Mouse (Mus musculus) C2C12 (cell line): ENCODE results near the gene Zfp663. TPM values are rescaled to one million over a fixed set of nuclear protein-coding genes. Genes with fewer than 3 reads are reported as not detected.

Experiments used
- H3K27me3 ChIP-seq: one replicate; pipeline ENCODE4 v1.6.1; 2011; ENCODE audit not compliant: control insufficient read depth, insufficient read depth, insufficient read length
- H3K36me3 ChIP-seq: one replicate; pipeline ENCODE4 v1.6.1; 2011; ENCODE audit not compliant: control insufficient read depth, insufficient read depth
- H3K4me3 ChIP-seq: one replicate; pipeline ENCODE4 v1.5.1; 2011; ENCODE audit warnings: mild to moderate bottlenecking, control low read depth; ENCODE audit not compliant: poor library complexity, insufficient read depth, severe bottlenecking
- H3K79me2 ChIP-seq: one replicate; pipeline ENCODE4 v1.6.1; 2011; ENCODE audit not compliant: control insufficient read depth, insufficient read depth
- H3K79me3 ChIP-seq: one replicate; pipeline ENCODE4 v1.6.1; 2011; ENCODE audit warnings: low read depth, control low read depth
- H3ac ChIP-seq: one replicate; pipeline ENCODE3; 2011; ENCODE audit warnings: low read depth; ENCODE audit not compliant: control insufficient read depth, insufficient read length
- CEBPB ChIP-seq: IDR thresholded peaks from one replicate; pipeline ENCODE4 v1.6.1; 2011; ENCODE audit warnings: low read depth, mild to moderate bottlenecking, control low read depth, moderate library complexity
- CTCF ChIP-seq: IDR thresholded peaks from one replicate; pipeline ENCODE4 v1.5.1; 2011; ENCODE audit not compliant: control insufficient read depth, insufficient read depth, insufficient read length
- FOSL1 ChIP-seq: IDR thresholded peaks from one replicate; pipeline ENCODE4 v1.8.0; 2011; ENCODE audit warnings: mild to moderate bottlenecking, low read length; ENCODE audit not compliant: poor library complexity, insufficient read depth, severe bottlenecking
- MAX ChIP-seq: IDR thresholded peaks from one replicate; pipeline ENCODE4 v1.6.1; 2011; ENCODE audit warnings: mild to moderate bottlenecking, control low read depth
- MYOD1 ChIP-seq: IDR thresholded peaks from one replicate; pipeline ENCODE4 v1.6.1; 2011; ENCODE audit warnings: low read depth; ENCODE audit not compliant: control insufficient read depth, insufficient read length
- MYOG ChIP-seq: IDR thresholded peaks from one replicate; pipeline ENCODE4 v1.6.1; 2011; ENCODE audit not compliant: control insufficient read depth, insufficient read length; ENCODE audit errors: extremely low read depth
- USF1 ChIP-seq: IDR thresholded peaks from one replicate; pipeline ENCODE4 v1.6.1; 2011; ENCODE audit warnings: low read depth, mild to moderate bottlenecking, control low read depth, moderate library complexity
- long read RNA-seq, 2 experiments: library from polyadenylated mRNA; unstranded; transcript quantifications; one replicate each; pipeline ENCODE4 v2.0.0; 2019 to 2020
- polyA plus RNA-seq: library from polyadenylated mRNA; unstranded; fragments of >200 nt; fragmentation: generic; extraction: Trizol; gene quantifications from one replicate; pipeline ENCODE4 v1.2.1, GENCODE M21; 2012; ENCODE audit warnings: missing spikeins

The Zfp663 gene
- not detected for polyA plus RNA-seq
- long read RNA-seq, experiment 1 = 0 reads
- long read RNA-seq, experiment 2 = 0 reads

- no peak within 1 kb of the TSS for H3K4me3 ChIP-seq
- TF ChIP-seq USF1 = no peak
- no peaks in the 10 kb centered on the region for H3K36me3 ChIP-seq
- no peaks in the 10 kb centered on the region for H3K79me3 ChIP-seq
- peaks cover 8% of the 10 kb centered on the region for H3K27me3 ChIP-seq
- H3ac ChIP-seq = no peak within 1 kb of the TSS
- no peaks in the 10 kb centered on the region for H3K79me2 ChIP-seq
Measured at GRCm38 (mm10) chr2:165368496-165368895, at the start of gene Zfp663. Zfp663 (minus strand) TSS chr2:165368729.

GRCm38 (mm10) chr2:165417291-165417690 lies 48.8 kb upstream of the Zfp663 start:
- H3K79me3 ChIP-seq = no peaks in the 10 kb centered on the region
- no peaks in the 10 kb centered on the region for H3K36me3 ChIP-seq
- H3K4me3 ChIP-seq = no peak overlapping the region
- TF ChIP-seq MYOD1 (no peak), USF1 (no peak), MAX (no peak), MYOG (no peak), FOSL1 (no peak), CEBPB (no peak), CTCF (no peak)
- no peaks in the 10 kb centered on the region for H3K79me2 ChIP-seq
- H3ac ChIP-seq = no peak overlapping the region
- peaks cover 24% of the 10 kb centered on the region for H3K27me3 ChIP-seq

- Histone ChIP-seq H3K27me3 (peaks cover 29% of the 10 kb centered on the region), H3ac (no peak overlapping the region), H3K79me3 (no peaks in the 10 kb centered on the region), H3K4me3 (no peak overlapping the region), H3K79me2 (no peaks in the 10 kb centered on the region), H3K36me3 (no peaks in the 10 kb centered on the region)
- TF ChIP-seq MYOG (no peak), MAX (no peak), FOSL1 (no peak), CEBPB (no peak), USF1 (no peak), CTCF (no peak), MYOD1 (no peak)
Measured at GRCm38 (mm10) chr2:165415795-165416194, 47.3 kb upstream of the Zfp663 start.

- no peaks in the 10 kb centered on the region for H3K79me3 ChIP-seq
- no peak overlapping the region for H3ac ChIP-seq
- H3K79me2 ChIP-seq = no peaks in the 10 kb centered on the region
- no peak overlapping the region for H3K4me3 ChIP-seq
- no peaks in the 10 kb centered on the region for H3K36me3 ChIP-seq
- no peak for TF ChIP-seq CEBPB
- no peak for TF ChIP-seq MYOG
- TF ChIP-seq MAX = no peak
- TF ChIP-seq MYOD1 = no peak
- TF ChIP-seq CTCF = no peak
- TF ChIP-seq FOSL1 = no peak
- no peak for TF ChIP-seq USF1
- peaks cover 29% of the 10 kb centered on the region for H3K27me3 ChIP-seq
Measured at GRCm38 (mm10) chr2:165415141-165415721, 46.7 kb upstream of the Zfp663 start.

GRCm38 (mm10) chr2:165414321-165414720 lies 45.8 kb upstream of the Zfp663 start:
- TF ChIP-seq MYOG (no peak), CTCF (no peak), MYOD1 (no peak), USF1 (no peak), MAX (no peak)
- H3K4me3 ChIP-seq = no peak overlapping the region

GRCm38 (mm10) chr2:165413884-165414283 lies 45.4 kb upstream of the Zfp663 start:
- H3K79me3 ChIP-seq = no peaks in the 10 kb centered on the region
- TF ChIP-seq CEBPB = no peak
- no peak for TF ChIP-seq FOSL1
- no peak for TF ChIP-seq MYOG
- TF ChIP-seq USF1 = no peak
- no peak for TF ChIP-seq MAX
- no peak for TF ChIP-seq MYOD1
- TF ChIP-seq CTCF = no peak
- no peaks in the 10 kb centered on the region for H3K79me2 ChIP-seq
- H3K27me3 ChIP-seq = peaks cover 22% of the 10 kb centered on the region
- no peak overlapping the region for H3ac ChIP-seq
- no peaks in the 10 kb centered on the region for H3K36me3 ChIP-seq
- no peak overlapping the region for H3K4me3 ChIP-seq

More at GRCm38 (mm10) chr2:165414321-165414720, 45.8 kb upstream of the Zfp663 start:
- no peaks in the 10 kb centered on the region for H3K36me3 ChIP-seq
- no peak overlapping the region for H3ac ChIP-seq
- H3K79me2 ChIP-seq = no peaks in the 10 kb centered on the region
- H3K79me3 ChIP-seq = no peaks in the 10 kb centered on the region
- H3K27me3 ChIP-seq = peaks cover 22% of the 10 kb centered on the region
